Mouse (Mus musculus) layer of hippocampus, adult 8-10 months (tissue): Measurements from ENCODE around the gene Nhlrc4. TPM values are rescaled to one million over a fixed set of nuclear protein-coding genes. Genes with fewer than 3 reads are reported as not detected.
A peak's percentile ranks its signal among the peaks of the same experiment; 100 is the strongest.

Experiments used
- DNase-seq, 2 experiments: peaks; one replicate each; pipeline ENCODE4 v3.0.0; 2022; ENCODE audit warnings: low spot score in 2 of 2
- total RNA-seq, 4 experiments: library from RNA; stranded (reverse); gene quantifications; 2 replicates each; pipeline ENCODE4 v1.2.4; 2022

The Nhlrc4 gene
- total RNA-seq = 1 to 10 TPM in 1 of 4 experiments, under 1 TPM in 2, not detected in 1; 0.16 to 2.8 (median 0.28) TPM

DNA sequence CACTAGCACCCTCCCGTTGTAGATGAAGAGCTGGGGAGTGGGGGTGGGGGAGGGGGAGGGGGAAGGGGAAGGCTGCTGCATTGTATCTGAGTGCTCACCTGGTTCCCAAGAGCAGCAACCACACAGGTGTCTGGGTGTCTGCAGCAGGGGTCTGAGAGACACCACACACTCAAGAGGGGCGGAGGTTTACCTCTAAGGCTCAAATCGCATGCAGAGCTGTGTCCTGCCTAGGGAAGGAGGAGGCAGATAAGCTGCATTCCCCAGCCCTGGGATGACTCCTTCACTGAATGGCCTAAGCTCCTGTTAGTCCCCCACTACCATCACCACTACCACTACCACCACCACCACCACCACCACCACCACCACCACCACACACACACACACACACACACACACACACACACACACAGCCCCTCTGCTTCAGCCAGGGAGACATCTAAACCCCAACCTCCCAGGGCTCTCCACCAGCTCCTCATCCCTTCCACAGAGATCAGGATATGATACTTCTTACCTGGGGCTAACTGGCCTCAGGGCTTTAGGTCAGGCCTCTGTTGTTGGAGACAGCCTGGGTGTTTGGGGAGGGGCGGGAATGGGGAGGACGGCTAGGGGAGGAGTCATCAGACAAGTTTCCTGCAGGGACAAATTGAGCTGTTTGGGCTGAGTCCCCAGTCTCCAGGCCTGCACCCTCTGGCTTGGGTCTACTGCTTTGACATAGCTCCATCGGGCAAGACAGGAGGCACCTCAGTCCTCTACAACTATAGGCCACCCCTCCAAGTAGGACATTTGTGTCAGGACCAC, at the start of gene Nhlrc4, which contains the start of gene Pigq:
Gene Nhlrc4 (minus strand): TSS at position 596 of the 798 bp plus-strand sequence.
Gene Pigq (minus strand): TSS at position 571 of the 798 bp plus-strand sequence.
- no peak for DNase-seq

DNA sequence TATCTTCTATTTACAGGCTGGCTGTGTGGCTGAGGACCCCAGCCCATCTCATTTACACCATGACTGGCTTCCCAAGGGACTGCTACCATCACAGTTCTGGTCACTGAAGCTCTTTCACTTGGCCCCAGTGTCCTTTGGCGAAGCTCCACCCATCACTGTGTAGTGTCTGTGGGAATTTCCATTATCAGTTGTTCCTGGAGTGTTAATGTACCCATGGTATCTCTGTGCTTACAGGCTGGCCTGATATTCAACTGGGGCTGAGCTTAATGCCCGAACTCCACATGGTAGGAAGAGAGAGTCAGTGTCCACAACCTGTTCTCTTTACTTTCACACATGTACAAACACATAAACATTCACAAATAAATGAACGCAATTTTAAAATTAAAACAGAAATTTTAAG, 48.7 kb upstream of the Nhlrc4 start:
- DNase-seq = no peak

DNA sequence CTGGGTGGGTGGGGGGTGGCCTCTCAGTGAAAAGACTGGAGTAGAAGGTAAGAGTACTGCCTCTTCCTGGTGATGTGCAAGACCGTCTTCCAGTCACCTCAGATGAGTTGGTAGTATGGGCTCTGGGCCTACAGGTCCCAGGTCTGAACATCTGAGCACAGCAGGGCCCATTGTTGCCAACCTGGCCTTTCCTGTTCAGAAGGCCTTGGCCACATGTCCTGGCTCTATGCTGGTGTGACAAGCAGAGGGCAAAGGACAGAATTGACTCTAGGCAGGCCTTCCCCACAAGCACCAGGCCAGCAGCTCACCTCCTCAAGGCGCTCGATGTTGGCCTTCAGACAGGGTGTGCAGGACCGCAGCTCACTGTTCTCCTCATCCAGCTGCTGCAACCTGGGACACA, 47.5 kb upstream of the Nhlrc4 start:
- DNase-seq = no peak

DNA sequence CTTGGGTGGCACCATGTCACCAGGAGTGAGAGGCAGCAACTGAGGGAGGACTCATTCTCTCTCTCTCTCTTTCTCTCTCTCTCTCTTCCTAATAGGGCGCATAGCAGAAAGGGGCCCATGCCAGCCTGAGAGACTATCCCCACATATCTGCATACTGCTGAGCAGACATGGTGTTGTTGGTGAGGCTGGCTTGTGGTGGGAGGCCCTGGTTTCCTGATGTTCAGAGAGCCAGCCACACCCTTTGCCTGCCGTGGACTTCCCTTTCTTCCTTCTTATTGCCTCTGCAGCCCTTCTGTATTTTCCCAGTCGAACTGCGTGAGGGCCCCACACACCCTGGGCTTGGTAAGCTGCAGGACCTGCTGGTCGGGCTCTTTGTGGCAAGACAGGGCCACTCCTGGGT, 45.6 kb upstream of the Nhlrc4 start:
- DNase-seq = no peak

DNA sequence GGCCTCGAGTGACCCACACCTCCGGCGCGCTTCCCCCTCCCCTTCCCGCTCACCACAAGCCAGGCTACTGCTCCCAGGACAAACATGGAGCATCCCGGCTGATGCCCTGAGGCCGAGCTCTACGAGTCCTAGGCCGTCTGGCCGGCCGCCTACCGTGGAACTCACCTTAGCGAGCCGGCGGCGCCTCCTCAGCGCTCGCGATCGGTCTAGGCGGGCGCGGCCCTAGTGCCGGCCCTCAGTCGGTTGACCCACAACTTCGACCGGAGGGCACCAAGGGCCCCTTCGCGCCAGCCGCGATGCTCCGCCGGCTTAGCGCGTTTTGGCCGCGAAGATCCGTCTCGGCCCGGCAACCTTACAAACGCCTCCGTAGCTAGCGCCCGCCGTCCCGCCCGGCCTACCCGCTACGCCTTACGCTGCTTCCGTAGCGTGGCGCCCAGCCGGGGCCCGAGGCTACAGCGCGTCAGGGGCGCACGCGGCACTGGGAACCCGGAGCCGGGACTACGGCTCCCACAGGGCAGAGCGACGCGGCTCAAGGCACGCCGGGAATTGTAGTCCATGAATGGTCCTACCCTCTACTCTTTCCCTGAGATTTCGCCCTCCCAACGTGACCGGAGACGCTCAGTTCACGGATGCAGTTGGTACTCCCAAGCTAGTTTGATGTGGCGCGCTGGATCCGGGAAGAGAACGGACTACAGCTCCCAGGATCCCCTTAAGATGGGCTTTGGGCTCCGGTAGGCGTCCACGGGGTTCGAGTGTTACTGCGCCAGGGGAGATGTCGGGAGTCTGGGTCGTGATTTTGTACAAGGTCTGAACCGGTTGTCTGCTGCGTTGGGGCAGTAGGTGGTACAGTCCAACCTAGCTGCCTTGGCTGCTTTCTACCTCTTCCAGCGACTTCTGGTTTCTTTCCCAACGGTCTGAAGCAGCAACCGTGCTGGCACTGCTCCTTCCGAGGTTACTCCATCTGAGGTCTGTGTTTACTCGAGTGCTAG, 40.8 kb upstream of the Nhlrc4 start, which contains the start of gene Capn15:
Gene Capn15 (minus strand): TSS at position 491 of the 989 bp plus-strand sequence.
- DNase-seq = peak; percentile 95

DNA sequence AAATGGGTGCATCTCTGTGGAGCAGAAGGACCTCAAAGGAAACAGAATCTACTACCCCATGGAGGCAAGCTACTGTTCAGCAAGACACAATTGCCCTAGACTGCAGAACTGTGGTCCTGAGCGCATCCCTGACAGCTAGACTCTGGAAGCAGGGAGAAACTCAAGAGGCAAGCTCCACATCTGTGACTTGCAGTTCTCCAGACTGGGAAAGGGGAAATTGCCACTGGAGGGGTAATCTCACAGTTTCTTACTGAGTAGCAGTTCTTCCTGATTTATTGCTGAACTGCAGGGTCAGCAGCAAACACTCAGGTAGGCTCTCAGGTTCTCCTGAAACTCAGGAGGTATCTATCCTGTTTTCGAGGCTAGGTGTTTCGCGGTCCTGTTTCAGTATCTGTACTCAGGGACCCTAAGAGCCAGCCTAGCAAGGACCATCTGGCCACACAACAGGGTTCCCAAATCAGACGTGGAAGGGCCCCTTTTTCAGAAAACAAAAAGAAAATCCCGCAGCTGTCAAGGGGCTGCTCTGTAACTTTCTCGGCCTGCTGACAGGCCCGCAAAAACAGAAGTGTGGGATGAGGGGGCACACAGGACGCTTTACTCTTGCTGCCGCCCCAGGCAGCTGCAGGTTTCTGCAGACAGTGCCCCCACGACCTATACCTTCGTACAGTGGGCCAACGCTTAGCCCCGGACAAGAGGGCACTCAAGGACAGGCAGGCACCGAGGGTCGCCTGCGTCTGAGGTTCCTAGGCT, 40.0 kb upstream of the Nhlrc4 start:
- peak in 1 of 2 experiments; percentile 24 for DNase-seq

DNA sequence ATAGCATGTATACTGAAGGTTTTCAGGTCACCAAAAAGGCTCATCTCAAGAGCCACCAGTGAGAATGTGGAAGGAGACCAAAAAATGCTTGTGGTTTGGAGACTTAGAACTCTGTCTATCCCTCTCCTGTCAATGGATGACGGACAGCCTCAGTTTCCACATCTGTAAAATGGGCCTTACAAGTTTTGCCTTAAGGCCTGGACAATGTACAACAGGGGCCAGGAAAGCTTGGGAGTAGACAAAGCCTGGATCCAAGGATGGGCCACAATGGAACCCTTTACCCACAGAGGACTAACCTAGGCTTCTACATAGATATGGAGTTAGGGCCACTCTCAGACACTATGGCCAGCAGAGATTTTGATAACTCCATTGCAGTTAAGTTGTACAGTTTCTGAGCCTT, 39.3 kb upstream of the Nhlrc4 start:
- DNase-seq = no peak

DNA sequence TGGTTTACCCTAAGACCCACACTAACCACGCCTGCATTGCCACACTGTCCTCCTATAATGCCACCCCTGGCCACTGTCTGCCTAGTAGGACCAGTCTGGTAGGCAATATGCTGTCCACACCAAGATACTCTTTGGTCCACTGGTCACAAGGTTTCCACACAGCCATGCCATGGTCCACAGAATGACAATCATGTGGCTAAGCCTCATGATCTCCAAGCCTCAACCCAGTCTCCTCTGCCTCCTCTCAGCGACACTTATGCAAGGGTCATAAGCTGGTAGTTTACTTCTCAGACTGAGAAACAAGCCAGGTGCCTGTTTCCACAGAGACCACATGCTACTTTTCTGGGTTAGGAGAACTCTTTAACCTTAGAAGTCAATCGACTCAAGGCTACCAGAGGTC, 38.2 kb upstream of the Nhlrc4 start:
- DNase-seq = no peak

DNA sequence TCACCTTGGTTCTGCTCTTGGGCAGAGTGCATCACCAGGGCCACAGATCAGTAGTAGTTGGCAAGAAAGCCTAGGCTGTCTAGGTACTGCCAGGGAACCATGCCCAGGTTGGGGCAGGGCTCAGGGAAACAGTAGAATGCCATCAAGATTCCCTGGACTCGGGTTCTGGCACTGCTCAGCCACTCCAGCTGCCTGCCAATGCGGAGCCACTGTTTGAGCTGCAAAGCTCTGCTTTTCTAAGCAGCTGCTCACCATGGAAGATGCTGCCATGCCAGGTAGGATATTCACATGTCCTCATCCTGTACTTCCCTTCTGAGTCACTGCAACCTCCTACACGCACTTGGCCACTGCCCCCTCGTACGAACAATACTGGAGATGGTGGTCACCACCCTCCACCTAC, 36.1 kb upstream of the Nhlrc4 start:
- DNase-seq = no peak

DNA sequence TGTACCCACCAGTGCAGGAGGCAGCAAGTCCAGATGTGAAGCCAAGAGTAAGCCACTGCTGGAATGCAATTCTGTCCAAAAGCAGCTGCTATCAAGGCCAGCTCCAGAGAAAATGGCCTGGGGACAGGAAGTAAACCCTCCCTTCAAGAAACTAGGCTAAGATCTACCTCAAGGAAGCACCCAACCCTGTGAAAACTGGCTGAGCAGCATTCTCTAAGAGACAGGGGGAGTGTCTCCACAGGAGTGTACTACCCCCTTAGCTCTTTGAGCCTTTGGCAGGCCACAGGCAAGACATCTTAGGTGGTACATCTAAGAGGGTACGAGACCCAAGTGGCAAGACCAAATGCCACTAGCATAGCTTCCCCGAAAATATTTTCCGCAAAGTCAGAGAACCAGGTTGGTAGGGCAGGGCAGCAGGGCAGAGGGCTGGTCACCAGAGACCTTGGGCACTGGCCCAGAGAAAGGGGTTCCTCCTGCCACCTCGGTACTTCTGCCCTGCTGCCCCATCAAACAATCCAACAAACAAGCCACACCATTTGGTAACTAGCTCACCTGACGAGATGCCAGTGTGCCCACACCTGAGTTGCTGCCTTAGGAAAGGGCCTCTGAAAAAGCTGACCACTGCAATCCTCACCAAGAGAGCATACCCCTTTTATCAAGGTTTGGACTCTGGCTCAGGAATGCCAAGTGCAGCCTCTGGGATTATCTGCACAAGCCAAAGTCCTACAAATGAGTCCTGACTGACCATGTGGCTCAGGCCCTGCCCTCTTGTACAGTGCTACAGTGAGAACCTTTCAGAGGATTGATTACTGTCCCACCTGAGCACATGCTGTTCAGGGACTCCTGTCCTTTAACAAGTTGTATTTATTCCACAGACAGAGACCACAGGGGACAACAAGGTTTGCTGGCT, 35.3 kb upstream of the Nhlrc4 start:
- no peak for DNase-seq

DNA sequence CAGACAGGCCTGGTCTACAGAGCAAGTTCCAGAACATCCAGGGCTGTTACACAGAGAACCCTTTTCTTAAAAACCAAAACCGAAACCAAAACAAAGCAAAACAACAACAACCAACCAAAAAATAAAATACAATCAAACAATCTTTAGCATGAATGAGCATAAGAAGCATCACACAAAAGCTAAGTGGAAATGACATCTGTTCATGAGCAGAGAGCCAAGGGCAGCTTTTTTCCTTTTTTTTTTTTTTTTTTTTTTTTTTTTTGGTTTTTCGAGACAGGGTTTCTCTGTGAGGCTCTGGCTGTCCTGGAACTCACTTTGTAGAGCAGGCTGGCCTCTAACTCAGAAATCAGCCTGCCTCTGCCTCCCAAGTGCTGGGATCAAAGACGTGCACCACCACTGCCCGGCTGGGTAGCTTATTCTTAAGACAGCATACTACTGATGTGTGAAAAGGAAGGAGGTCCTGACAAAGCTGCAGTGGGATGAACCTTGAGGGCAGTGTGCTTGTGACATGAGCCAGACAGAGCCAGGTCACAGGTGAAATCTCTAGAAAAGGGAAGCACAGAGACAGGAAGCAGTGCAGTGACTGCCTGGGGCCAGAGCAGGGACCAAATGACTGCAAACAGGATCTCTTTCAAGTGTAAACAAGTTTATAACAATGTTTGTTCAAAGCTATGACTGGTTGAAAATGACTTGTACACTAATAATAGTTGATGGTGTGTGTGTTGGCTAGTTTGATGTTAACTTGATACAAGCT, 26.4 kb upstream of the Nhlrc4 start:
- DNase-seq = no peak

DNA sequence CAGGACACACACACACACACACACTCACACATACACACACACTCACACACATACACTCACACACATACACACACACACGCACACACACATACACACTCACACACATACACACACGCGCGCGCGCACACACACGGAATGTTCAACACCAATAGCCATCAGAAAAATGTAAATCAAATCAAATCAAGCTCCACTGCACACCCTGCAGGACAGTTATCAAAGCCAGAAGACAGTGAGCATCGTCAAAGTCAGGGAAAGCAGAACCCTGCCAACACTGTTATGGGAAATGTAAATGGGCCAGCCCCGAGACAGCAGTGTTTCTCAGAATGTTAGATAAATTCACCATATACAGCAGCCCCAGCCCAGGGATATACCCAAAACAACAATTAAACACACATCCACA, 25.7 kb upstream of the Nhlrc4 start:
- DNase-seq = no peak

DNA sequence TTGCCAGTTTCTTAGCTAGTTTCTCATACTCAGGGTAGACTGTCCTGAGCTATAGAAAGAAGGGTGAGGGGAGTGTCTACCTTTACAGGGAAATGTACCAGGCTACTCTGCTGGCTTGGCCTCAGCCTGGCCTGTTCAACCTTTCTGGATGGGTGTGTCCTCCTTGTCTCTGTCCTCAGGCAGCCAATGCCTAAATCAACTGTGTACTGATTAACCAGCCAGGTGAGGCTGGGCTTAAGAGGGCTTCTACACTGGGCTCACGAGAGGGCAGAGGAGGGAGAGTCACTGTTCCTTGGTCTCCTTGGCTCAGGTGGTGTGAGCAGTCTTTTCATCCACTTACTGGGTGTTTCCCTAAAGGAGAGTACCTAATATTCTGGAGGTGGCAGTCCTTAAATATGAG, 23.4 kb upstream of the Nhlrc4 start:
- no peak for DNase-seq

DNA sequence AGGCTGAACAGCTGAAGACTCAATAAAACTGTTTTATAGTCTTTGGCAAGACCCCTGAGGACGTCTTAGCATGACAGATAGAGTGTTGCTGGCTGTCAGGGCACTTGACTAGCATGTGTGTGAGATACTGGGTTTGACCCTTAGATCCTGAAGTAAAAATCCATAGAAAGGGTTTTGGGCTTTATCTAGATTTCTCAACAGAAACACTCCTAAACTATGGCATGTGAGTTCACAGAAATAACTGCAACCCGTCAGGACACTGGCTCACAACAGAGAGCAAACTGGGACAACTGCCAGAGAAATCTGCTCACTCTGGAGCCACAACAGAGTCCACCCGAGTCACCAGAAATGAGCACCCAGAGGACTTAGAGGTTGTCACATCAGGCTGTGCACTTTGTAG, 22.9 kb upstream of the Nhlrc4 start:
- no peak for DNase-seq

DNA sequence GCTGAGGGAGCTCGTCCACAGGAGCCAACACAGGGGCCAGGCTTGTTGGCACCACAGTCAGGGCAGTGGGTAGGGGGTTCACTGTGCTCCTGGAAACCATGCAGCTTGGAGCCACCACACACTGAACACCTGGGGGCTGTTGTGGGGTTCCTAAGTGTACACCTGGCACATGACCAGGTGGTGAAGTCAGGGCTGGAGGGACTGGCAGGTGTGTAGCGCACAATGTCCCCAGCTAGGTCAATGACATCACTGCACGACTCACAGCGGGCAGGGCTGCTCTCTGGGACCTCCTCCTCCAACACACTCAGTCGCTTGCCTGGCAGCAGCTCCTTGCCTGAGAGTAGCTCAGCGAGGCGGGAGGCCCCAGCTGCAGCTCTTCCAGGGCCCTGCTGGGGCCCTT, 19.5 kb upstream of the Nhlrc4 start:
- no peak for DNase-seq

DNA sequence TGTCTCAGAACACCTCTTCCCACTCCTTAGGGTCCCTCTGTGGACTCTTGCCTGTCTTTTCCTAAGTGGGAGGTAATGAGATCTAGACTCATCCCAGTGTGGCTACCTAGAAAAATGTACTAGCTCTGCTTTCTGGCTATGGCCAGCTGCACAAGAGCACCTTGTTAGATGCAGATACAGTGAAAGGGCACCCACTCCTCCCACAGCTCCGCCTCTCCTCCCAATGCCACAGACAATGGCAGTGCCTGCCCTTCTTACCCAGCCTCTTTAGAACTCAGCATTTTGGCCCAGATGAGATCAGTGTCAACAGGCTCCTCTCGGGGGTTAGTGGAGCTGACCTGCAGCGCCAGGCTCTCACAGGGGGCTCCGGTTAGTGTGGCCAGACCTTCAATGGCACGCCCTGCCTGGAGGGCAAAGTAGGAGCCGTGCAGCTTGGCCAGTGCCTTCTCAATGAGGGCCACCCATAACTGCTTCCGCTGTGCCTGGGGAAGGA, 17.7 kb upstream of the Nhlrc4 start:
- DNase-seq = no peak

DNA sequence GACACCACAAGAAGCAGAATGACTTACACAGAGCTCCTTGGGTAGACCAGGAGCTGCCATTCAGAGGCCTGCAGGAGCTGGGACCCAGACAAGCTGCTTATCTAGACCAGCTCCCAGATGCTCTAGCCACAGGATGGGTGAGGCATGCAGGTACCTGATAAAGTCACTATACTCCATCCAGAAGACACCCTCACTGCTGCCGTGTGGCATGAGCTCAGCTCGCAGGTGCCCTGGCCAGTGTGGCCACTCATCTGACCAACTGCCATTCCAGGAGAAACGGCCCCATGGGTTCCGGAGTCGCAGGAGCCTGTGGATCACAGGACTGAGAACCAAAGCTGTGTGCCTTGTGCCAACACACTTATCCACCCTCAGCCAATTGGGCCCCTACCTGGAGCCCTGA, 16.8 kb upstream of the Nhlrc4 start:
- DNase-seq = no peak

DNA sequence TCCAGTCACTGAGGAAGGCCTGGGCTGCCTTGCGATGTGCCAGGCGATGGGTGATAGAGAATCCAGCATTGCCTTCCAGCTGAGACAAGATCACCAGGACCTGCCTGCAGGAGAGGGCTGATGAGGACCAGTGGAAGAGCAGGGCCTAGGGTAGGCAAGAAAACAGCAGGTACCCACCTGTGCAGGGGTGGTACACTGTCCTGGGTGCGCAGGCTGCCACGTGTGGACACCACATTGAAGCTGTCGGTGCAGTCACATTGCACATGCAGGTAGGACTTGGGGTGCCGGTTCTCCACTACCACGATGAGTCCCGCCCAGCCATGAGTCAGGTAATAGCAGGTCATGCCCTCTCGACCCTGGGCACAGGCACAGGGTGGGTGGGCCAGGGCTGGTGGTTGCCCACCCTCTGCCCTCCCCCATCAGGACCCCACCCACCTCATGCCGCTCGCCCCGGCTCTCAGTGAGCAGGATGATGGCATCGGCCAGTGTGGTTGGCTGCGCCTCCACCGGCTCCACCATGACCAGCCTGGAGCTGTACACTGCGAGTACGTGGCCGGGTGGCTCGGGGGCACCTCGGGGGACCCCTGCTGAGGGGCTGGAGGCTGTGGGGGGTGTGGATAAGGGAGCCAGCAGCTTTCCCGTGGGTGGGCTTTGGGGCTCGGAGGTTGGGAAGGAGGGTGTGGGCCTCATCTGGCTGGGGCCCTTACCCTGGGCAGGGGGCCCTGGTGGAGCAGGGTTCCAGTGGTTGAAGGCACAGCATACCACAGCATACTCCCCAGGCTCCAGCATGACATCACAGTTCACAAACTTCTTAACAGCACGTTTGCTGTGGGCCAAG, 15.1 kb upstream of the Nhlrc4 start:
- no peak for DNase-seq
